Mouse (Mus musculus) heart, postnatal 0 days (tissue): Measurements from ENCODE around the gene Tiam1. TPM values are rescaled to one million over a fixed set of nuclear protein-coding genes. Genes with fewer than 3 reads are reported as not detected.

Source experiments
- ATAC-seq: fragments of 200-750 bp; cut with Nextera tagmentation; 2 replicates; pipeline ENCODE4 v1.8.0; 2017; ENCODE audit warnings: low read depth, moderate number of reproducible peaks, moderate library complexity; ENCODE audit not compliant: insufficient read depth
- DNase-seq: peaks from one replicate; pipeline ENCODE4 v3.0.0-alpha.2; 2016; ENCODE audit warnings: low spot score
- H3K27ac ChIP-seq: fragments of 300-500 bp; sonication (generic); 2 replicates; pipeline ENCODE4 v1.5.1; 2014; ENCODE audit warnings: low read depth, mild to moderate bottlenecking
- H3K27me3 ChIP-seq: fragments of 300-500 bp; sonication (generic); 2 replicates; pipeline ENCODE4 v1.6.1; 2014; ENCODE audit warnings: low read length, mixed read lengths; ENCODE audit not compliant: control insufficient read depth, insufficient read depth
- H3K36me3 ChIP-seq: fragments of 300-500 bp; sonication (generic); replicated peaks from 2 replicates; pipeline ENCODE4 v1.6.1; 2014; ENCODE audit warnings: low read length, mixed read lengths; ENCODE audit not compliant: control insufficient read depth, insufficient read depth
- H3K4me1 ChIP-seq: fragments of 300-500 bp; sonication (generic); 2 replicates; pipeline ENCODE4 v1.6.1; 2014; ENCODE audit warnings: antibody characterized with exemption; ENCODE audit not compliant: control insufficient read depth, insufficient read depth
- H3K4me2 ChIP-seq: fragments of 300-500 bp; sonication (generic); 2 replicates; pipeline ENCODE4 v1.6.1; 2014; ENCODE audit warnings: low read depth, mild to moderate bottlenecking, low read length, moderate library complexity
- H3K4me3 ChIP-seq: fragments of 300-500 bp; sonication (generic); 2 replicates; pipeline ENCODE4 v1.5.1; 2014; ENCODE audit warnings: low read depth, low read length
- H3K9ac ChIP-seq: fragments of 300-500 bp; sonication (generic); replicated peaks from 2 replicates; pipeline ENCODE4 v1.6.1; 2014; ENCODE audit warnings: low read depth, low read length, mixed read lengths
- H3K9me3 ChIP-seq: fragments of 300-500 bp; sonication (generic); replicated peaks from 2 replicates; pipeline ENCODE4 v1.6.1; 2016; ENCODE audit warnings: low read length; ENCODE audit not compliant: control insufficient read depth
- CTCF ChIP-seq: IDR thresholded peaks from 2 replicates; pipeline ENCODE4 v1.5.1; 2016; ENCODE audit warnings: antibody characterized with exemption, control low read depth, low read depth
- EP300 ChIP-seq: IDR thresholded peaks from 2 replicates; pipeline ENCODE4 v1.6.1; 2016; ENCODE audit warnings: antibody characterized with exemption, low read depth
- WGBS: fragments of 180-500 bp; shearing (Covaris S2); extraction: QIAGEN DNeasy Blood & Tissue Kit; methylation state at CpG from one replicate; pipeline ENCODE4 v1.1.7; 2014; 5-methylcytosine and 5-hydroxymethylcytosine counted together
- polyA plus RNA-seq: library from polyadenylated mRNA; unstranded; fragments of >200 nt; fragmentation: Nextera tagmentation; extraction: Ambion mirVana; gene quantifications from 2 replicates; pipeline ENCODE4 v1.2.1, GENCODE M21; 2015
- total RNA-seq: library from RNA; depleted of rRNA; stranded (reverse); fragments of >200 nt; gene quantifications from 2 replicates; pipeline ENCODE4 v1.2.3, GENCODE M21; 2014; ENCODE audit warnings: low replicate concordance

The Tiam1 gene
- total and polyA plus RNA-seq, 2 experiments from 2014 or later, result 2.6 to 3.6 TPM

DNA sequence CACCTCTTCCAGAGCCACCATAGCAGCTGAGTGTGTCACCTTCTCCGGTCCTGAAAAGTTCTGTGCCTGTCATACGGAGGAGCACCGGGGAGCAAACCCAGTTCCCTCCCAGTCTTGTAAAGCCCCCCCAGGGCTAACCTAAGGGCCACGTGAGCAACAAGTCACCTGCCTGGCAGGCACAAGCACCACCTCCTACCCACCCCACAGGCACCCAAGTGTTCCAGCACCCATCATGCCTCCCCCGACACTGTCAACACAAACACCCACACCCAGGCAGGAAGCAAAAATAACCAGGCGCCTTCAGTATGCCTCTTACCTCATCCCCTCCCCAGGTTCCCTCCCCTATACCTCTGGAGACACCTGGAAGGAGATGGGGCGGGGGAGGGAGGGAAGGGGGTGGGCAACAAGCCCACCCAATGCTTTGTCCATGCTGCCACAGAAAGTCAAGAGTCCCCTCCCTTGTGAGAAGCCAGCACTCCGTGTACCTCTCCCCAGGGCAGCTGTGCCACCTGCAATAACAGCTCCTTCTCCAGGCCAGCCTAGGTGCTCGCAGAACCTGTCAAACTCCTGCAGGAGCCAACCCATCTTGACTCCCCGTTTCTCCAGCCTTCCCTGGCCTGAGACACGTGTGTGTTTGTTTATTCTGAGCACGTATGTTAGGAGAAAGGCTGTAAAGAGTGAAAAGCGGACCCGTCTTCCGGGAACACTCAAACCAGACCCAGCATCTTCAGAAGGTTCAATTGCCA, 38.7 kb downstream of the Tiam1 start:
- no peaks in the 10 kb centered on the region for H3K36me3 ChIP-seq
- no peaks in the 10 kb centered on the region for H3K9me3 ChIP-seq
- DNase-seq (no peak), ATAC-seq (no peak)
- no peak overlapping the region for H3K27ac ChIP-seq
- WGBS, result 71% methylated on average over 15 of the region's 15 CpGs
- no peaks in the 10 kb centered on the region for H3K27me3 ChIP-seq
- no peak overlapping the region for H3K4me3 ChIP-seq
- H3K4me1 ChIP-seq, result no peaks in the 10 kb centered on the region
- no peak overlapping the region for H3K4me2 ChIP-seq
- H3K9ac ChIP-seq, result no peak overlapping the region
- TF ChIP-seq CTCF (no peak), EP300 (no peak)

- 75% methylated on average over 2 of the region's 2 CpGs for WGBS
- Histone ChIP-seq H3K27me3 (no peaks in the 10 kb centered on the region), H3K4me2 (no peak overlapping the region), H3K4me3 (no peak overlapping the region), H3K36me3 (no peaks in the 10 kb centered on the region), H3K9me3 (no peaks in the 10 kb centered on the region), H3K4me1 (no peaks in the 10 kb centered on the region), H3K9ac (no peak overlapping the region), H3K27ac (no peak overlapping the region)
- ATAC-seq (no peak), DNase-seq (no peak)
- no peak for TF ChIP-seq EP300
- no peak for TF ChIP-seq CTCF
These were observed 39.8 kb downstream of the Tiam1 start for GRCm38 (mm10) chr16:90103726-90104125.

DNA sequence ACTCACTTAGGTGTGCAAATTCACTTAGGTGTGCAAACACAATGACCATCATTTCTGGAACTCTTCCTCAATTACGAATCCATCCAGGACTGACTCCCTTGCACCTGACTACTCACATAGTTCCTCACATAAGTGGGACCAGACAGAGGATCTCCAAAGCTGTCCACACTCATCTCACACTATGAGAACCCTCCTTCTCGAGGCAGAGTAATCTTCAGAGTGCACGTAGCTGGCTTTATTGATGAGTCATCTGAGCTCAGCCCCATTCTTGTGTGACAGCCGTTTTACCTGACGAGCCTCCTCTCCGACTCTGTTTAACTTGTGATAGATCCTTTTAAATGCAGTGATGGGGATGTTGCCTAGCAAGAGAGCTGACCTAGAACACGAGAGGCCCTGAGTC, 41.0 kb downstream of the Tiam1 start:
- 60% methylated on average over 7 of the region's 7 CpGs for WGBS

DNA sequence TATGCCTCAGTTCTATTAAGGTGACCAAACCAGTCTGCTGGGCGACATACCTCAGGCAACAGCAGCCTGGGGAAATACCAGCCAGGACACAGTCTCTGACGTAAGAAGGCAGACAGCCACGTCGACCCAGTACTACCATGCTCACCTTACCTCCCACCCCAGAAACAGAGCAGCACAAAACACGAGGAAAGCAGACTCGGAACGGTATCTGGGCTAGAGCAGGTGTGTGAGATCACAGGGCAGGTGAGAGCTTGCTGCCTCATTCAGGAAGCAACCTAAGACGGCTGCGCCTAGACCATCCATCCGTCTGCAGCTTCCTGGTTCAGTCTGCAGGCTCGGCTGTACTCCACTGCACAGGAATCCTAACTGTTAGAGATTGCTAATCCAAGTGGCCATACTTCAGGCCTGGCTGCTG, 45.4 kb downstream of the Tiam1 start:
- no peak overlapping the region for H3K4me3 ChIP-seq
- H3K4me2 ChIP-seq, result no peak overlapping the region
- no peaks in the 10 kb centered on the region for H3K9me3 ChIP-seq
- no peaks in the 10 kb centered on the region for H3K36me3 ChIP-seq
- H3K27ac ChIP-seq, result no peak overlapping the region
- no peak for DNase-seq
- H3K27me3 ChIP-seq, result no peaks in the 10 kb centered on the region
- ATAC-seq, result no peak
- no peak overlapping the region for H3K9ac ChIP-seq
- whole genome bisulfite sequencing, result 80% methylated on average over 11 of the region's 11 CpGs
- no peak for TF ChIP-seq CTCF
- no peaks in the 10 kb centered on the region for H3K4me1 ChIP-seq

More for the DNA sequence above, 41.0 kb downstream of the Tiam1 start:
- Histone ChIP-seq H3K9me3 (no peaks in the 10 kb centered on the region), H3K9ac (no peak overlapping the region), H3K36me3 (no peaks in the 10 kb centered on the region), H3K4me2 (no peak overlapping the region), H3K4me3 (no peak overlapping the region), H3K27me3 (no peaks in the 10 kb centered on the region), H3K27ac (no peak overlapping the region), H3K4me1 (no peaks in the 10 kb centered on the region)
- DNase-seq, result no peak
- no peak for ATAC-seq
- TF ChIP-seq EP300, result no peak
- no peak for TF ChIP-seq CTCF

DNA sequence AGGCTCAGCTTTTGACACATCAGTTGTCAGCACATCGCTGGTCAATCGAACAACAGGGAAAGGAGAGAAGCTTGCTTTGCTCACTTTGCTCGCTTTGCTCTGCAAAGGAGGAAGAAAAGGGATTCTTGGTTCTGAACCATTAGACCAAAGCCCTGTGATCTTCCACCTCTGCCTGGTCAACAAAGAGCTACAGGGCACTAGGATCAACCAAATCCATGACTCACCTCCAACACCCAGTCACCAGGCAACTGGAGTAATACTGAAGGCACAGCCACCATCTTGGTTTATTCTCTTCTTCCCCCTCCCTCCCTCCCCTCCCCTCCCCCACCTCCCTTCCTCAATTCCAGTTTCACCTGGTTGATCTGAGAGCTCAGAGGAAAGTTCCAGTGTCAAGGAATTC, 45.8 kb downstream of the Tiam1 start:
- ATAC-seq (no peak), DNase-seq (no peak)
- Histone ChIP-seq H3K27me3 (no peaks in the 10 kb centered on the region), H3K9me3 (no peaks in the 10 kb centered on the region), H3K27ac (no peak overlapping the region), H3K4me1 (no peaks in the 10 kb centered on the region), H3K9ac (no peak overlapping the region), H3K36me3 (no peaks in the 10 kb centered on the region), H3K4me3 (no peak overlapping the region), H3K4me2 (no peak overlapping the region)
- no peak for TF ChIP-seq EP300
- no peak for TF ChIP-seq CTCF
- WGBS, result 77% methylated on average over 3 of the region's 3 CpGs

DNA sequence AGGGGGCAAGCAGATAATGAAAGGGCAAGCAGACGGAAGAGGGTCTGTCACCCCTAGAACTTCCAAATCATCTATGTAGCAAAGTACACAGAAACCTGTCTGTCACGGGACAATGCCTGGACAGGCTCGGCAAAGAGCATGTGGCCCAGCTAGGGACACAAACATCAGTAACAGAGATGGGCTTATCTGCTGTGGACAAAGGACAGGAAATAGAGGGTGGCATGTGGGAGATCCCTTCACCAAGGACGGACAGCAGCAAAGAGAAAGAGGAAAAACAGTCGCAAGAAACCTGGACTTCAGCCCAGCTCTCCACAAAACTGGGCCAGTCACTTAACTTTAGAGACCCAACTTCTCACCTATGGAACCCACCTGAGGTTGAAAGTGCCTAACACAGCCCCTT, 47.6 kb downstream of the Tiam1 start:
- WGBS, result 48% methylated on average over 5 of the region's 5 CpGs

More for the DNA sequence above, 47.6 kb downstream of the Tiam1 start:
- H3K27me3 ChIP-seq, result no peaks in the 10 kb centered on the region
- H3K4me2 ChIP-seq, result no peak overlapping the region
- H3K27ac ChIP-seq, result no peak overlapping the region
- H3K9me3 ChIP-seq, result no peaks in the 10 kb centered on the region
- no peak for DNase-seq
- TF ChIP-seq CTCF (no peak), EP300 (no peak)
- no peak overlapping the region for H3K9ac ChIP-seq
- no peak for ATAC-seq
- H3K4me3 ChIP-seq, result no peak overlapping the region
- H3K36me3 ChIP-seq, result no peaks in the 10 kb centered on the region
- peaks cover 9% of the 10 kb centered on the region; the same call in 1 of the 2 replicates for H3K4me1 ChIP-seq
